Mouse (Mus musculus): ENCODE data around the gene Acp5. TPM values are rescaled to one million over a fixed set of nuclear protein-coding genes. Genes with fewer than 3 reads are reported as not detected.

The Acp5 gene
- 167 TPM for total RNA-seq (2023)

GRCm38 (mm10) chr9:22135644-22136390 lies at the start of gene Acp5:
Acp5 (minus strand) TSS chr9:22135711.

GRCm38 (mm10) chr9:22156497-22157245 lies 21.2 kb upstream of the Acp5 start, which contains the start of gene Pigyl:
Pigyl (plus strand) TSS chr9:22156846.

GRCm38 (mm10) chr9:22116740-22117426 lies 18.6 kb downstream of the Acp5 start, which contains the start of gene Elof1:
Elof1 (minus strand) TSS chr9:22117172.

GRCm38 (mm10) chr9:22098993-22099696 lies 36.4 kb downstream of the Acp5 start, which contains the start of gene Cnn1:
Cnn1 (plus strand) TSS chr9:22099216.

GRCm38 (mm10) chr9:22085022-22085834 lies 50.3 kb downstream of the Acp5 start, which contains the start of gene Ecsit:
Ecsit (minus strand) TSS chr9:22085438.

Other genes starting within 250 kb of the Acp5 start
- gene Rab3d, start 217.5 kb downstream of the Acp5 start, total RNA-seq (2023): 6.6 TPM
- gene Ccdc159, start 208.2 kb downstream of the Acp5 start, total RNA-seq (2023): not detected
- not detected for gene Tmem205, start 208.2 kb downstream of the Acp5 start, total RNA-seq (2023)
- 0.56 TPM for gene Plppr2, start 198.7 kb downstream of the Acp5 start, total RNA-seq (2023)
- gene Swsap1, start 180.0 kb downstream of the Acp5 start, total RNA-seq (2023): 7.1 TPM
- gene Epor, start 172.2 kb downstream of the Acp5 start, total RNA-seq (2023): 0.38 TPM
- not detected for gene Rgl3, start 146.3 kb downstream of the Acp5 start, total RNA-seq (2023)
- not detected for gene Ccdc151, start 133.1 kb downstream of the Acp5 start, total RNA-seq (2023)
- gene Prkcsh, start 132.9 kb downstream of the Acp5 start, total RNA-seq (2023): 72.4 TPM
- 0.15 TPM for gene Elavl3, start 83.7 kb downstream of the Acp5 start, total RNA-seq (2023)
- gene Gm49318, start 64.5 kb downstream of the Acp5 start, total RNA-seq (2023): not detected
- gene Zfp653, start 64.3 kb downstream of the Acp5 start, total RNA-seq (2023): 26.8 TPM
- gene Ecsit, start 50.3 kb downstream of the Acp5 start, total RNA-seq (2023): 29.2 TPM
- gene Cnn1, start 36.5 kb downstream of the Acp5 start, total RNA-seq (2023): not detected
- gene Elof1, start 18.5 kb downstream of the Acp5 start, total RNA-seq (2023): 30.4 TPM
- 11.3 TPM for gene Pigyl, start 21.1 kb upstream of the Acp5 start, total RNA-seq (2023)
- gene Zfp872, start 52.4 kb upstream of the Acp5 start, total RNA-seq (2023): not detected
- gene Zfp809, start 90.0 kb upstream of the Acp5 start, total RNA-seq (2023): 33.8 TPM
- gene Zfp599, start 124.2 kb upstream of the Acp5 start, total RNA-seq (2023): 3.0 TPM
- gene Zfp810, start 171.9 kb upstream of the Acp5 start, total RNA-seq (2023): 13.1 TPM

Data from CD4-positive naive resting alpha-beta T cell, adult 76 days (primary cell).